Mouse (Mus musculus) forebrain, embryonic 15.5 days (tissue): ENCODE results near the gene Ptprd. TPM values are rescaled to one million over a fixed set of nuclear protein-coding genes. Genes with fewer than 3 reads are reported as not detected.

Experiments used
- ATAC-seq: fragments of 200-750 bp; cut with Nextera tagmentation; replicated peaks from 2 replicates; pipeline ENCODE4 v1.8.0; 2017; ENCODE audit warnings: mild to moderate bottlenecking, moderate TSS enrichment, moderate library complexity
- H3K27ac ChIP-seq: fragments of 300-500 bp; sonication (generic); replicated peaks from 2 replicates; pipeline ENCODE4 v1.5.1; 2015; ENCODE audit warnings: mild to moderate bottlenecking, inconsistent platforms
- H3K27me3 ChIP-seq: fragments of 300-500 bp; sonication (generic); 2 replicates; pipeline ENCODE4 v1.6.1; 2015; ENCODE audit warnings: inconsistent platforms
- H3K36me3 ChIP-seq: fragments of 300-500 bp; sonication (generic); 2 replicates; pipeline ENCODE4 v1.6.1; 2015; ENCODE audit warnings: mild to moderate bottlenecking, inconsistent platforms
- H3K4me1 ChIP-seq: fragments of 300-500 bp; sonication (generic); 2 replicates; pipeline ENCODE4 v1.6.1; 2015; ENCODE audit warnings: inconsistent platforms
- H3K4me2 ChIP-seq: fragments of 300-500 bp; sonication (generic); replicated peaks from 2 replicates; pipeline ENCODE4 v1.6.1; 2015; ENCODE audit warnings: mild to moderate bottlenecking, inconsistent platforms
- H3K4me3 ChIP-seq: fragments of 300-500 bp; sonication (generic); 2 replicates; pipeline ENCODE4 v1.5.1; 2015; ENCODE audit warnings: mild to moderate bottlenecking, inconsistent platforms
- H3K9ac ChIP-seq: fragments of 300-500 bp; sonication (generic); replicated peaks from 2 replicates; pipeline ENCODE4 v1.6.1; 2015; ENCODE audit warnings: mild to moderate bottlenecking, inconsistent platforms
- H3K9me3 ChIP-seq: fragments of 300-500 bp; sonication (generic); 2 replicates; pipeline ENCODE4 v1.6.1; 2016; ENCODE audit warnings: inconsistent platforms
- WGBS: fragments of 180-500 bp; shearing (Covaris S2); methylation state at CpG from one replicate; pipeline ENCODE4 v1.1.7; 2015; ENCODE audit warnings: mixed read lengths; 5-methylcytosine and 5-hydroxymethylcytosine counted together
- polyA plus RNA-seq: library from polyadenylated mRNA; unstranded; fragments of >200 nt; fragmentation: Nextera tagmentation; extraction: Ambion mirVana; gene quantifications from 2 replicates; pipeline ENCODE4 v1.2.1, GENCODE M21; 2015

Gene Ptprd
- polyA plus RNA-seq, 1 experiment from 2014 or later, result 124 TPM

- Histone ChIP-seq H3K4me3 (no peak overlapping the region), H3K9me3 (no peaks in the 10 kb centered on the region), H3K36me3 (no peaks in the 10 kb centered on the region), H3K9ac (no peak overlapping the region), H3K4me1 (no peaks in the 10 kb centered on the region), H3K4me2 (no peak overlapping the region), H3K27ac (no peak overlapping the region), H3K27me3 (no peaks in the 10 kb centered on the region)
- no peak for ATAC-seq
- WGBS, result 92% methylated on average over 1 of the region's 1 CpGs
These were observed 928.3 kb downstream of the Ptprd start for GRCm38 (mm10) chr4:77283423-77283822.

GRCm38 (mm10) chr4:77277913-77278312, 933.8 kb downstream of the Ptprd start:
- ATAC-seq, result no peak
- no peak overlapping the region for H3K4me2 ChIP-seq

GRCm38 (mm10) chr4:77259972-77260290, 951.8 kb downstream of the Ptprd start:
- Histone ChIP-seq H3K4me1 (0 out of 2 replicates have a peak, but pooled peaks cover 7% of the 10 kb centered on the region), H3K4me3 (no peak overlapping the region), H3K36me3 (no peaks in the 10 kb centered on the region), H3K27me3 (no peaks in the 10 kb centered on the region), H3K4me2 (no peak overlapping the region), H3K9ac (no peak overlapping the region), H3K9me3 (no peaks in the 10 kb centered on the region), H3K27ac (no peak overlapping the region)
- ATAC-seq, result no peak
- WGBS, result 45% methylated on average over 1 of the region's 1 CpGs

More at GRCm38 (mm10) chr4:77277913-77278312, 933.8 kb downstream of the Ptprd start:
- H3K27ac ChIP-seq, result no peak overlapping the region
- 32% methylated on average over 4 of the region's 4 CpGs for WGBS
- no peak overlapping the region for H3K9ac ChIP-seq
- no peak overlapping the region for H3K4me3 ChIP-seq
- H3K27me3 ChIP-seq, result no peaks in the 10 kb centered on the region
- no peaks in the 10 kb centered on the region for H3K36me3 ChIP-seq
- no peaks in the 10 kb centered on the region for H3K4me1 ChIP-seq
- H3K9me3 ChIP-seq, result no peaks in the 10 kb centered on the region

- H3K27ac ChIP-seq, result no peak overlapping the region
- 26% methylated on average over 8 of the region's 8 CpGs for WGBS
These were observed 952.4 kb downstream of the Ptprd start for GRCm38 (mm10) chr4:77259250-77259971.

GRCm38 (mm10) chr4:77251188-77251587, 960.6 kb downstream of the Ptprd start:
- no peak for ATAC-seq
- Histone ChIP-seq H3K27ac (no peak overlapping the region), H3K9ac (no peak overlapping the region), H3K4me1 (no peaks in the 10 kb centered on the region), H3K36me3 (no peaks in the 10 kb centered on the region), H3K4me2 (no peak overlapping the region), H3K27me3 (no peaks in the 10 kb centered on the region), H3K4me3 (no peak overlapping the region), H3K9me3 (no peaks in the 10 kb centered on the region)
- WGBS, result 65% methylated on average over 4 of the region's 4 CpGs

More at GRCm38 (mm10) chr4:77259250-77259971, 952.4 kb downstream of the Ptprd start:
- Histone ChIP-seq H3K36me3 (no peaks in the 10 kb centered on the region), H3K4me3 (no peak overlapping the region), H3K27me3 (no peaks in the 10 kb centered on the region), H3K9me3 (no peaks in the 10 kb centered on the region), H3K4me1 (0 out of 2 replicates have a peak, but pooled peaks cover 7% of the 10 kb centered on the region), H3K9ac (no peak overlapping the region), H3K4me2 (no peak overlapping the region)
- peak; percentile 94 for ATAC-seq

- Histone ChIP-seq H3K9ac (no peak overlapping the region), H3K4me3 (no peak overlapping the region), H3K27ac (no peak overlapping the region), H3K27me3 (no peaks in the 10 kb centered on the region), H3K9me3 (no peaks in the 10 kb centered on the region), H3K36me3 (no peaks in the 10 kb centered on the region), H3K4me1 (no peaks in the 10 kb centered on the region), H3K4me2 (no peak overlapping the region)
- no peak for ATAC-seq
- 24% methylated on average over 1 of the region's 1 CpGs for whole genome bisulfite sequencing
These were observed 962.0 kb downstream of the Ptprd start for GRCm38 (mm10) chr4:77249801-77250200.

- 91% methylated on average over 1 of the region's 1 CpGs for WGBS
- Histone ChIP-seq H3K4me3 (no peak overlapping the region), H3K4me2 (no peak overlapping the region), H3K27me3 (no peaks in the 10 kb centered on the region), H3K27ac (no peak overlapping the region), H3K36me3 (no peaks in the 10 kb centered on the region), H3K4me1 (no peaks in the 10 kb centered on the region), H3K9ac (no peak overlapping the region), H3K9me3 (no peaks in the 10 kb centered on the region)
- ATAC-seq, result no peak
These were observed 962.8 kb downstream of the Ptprd start for GRCm38 (mm10) chr4:77248918-77249317.

GRCm38 (mm10) chr4:77241852-77242455, 969.8 kb downstream of the Ptprd start:
- Histone ChIP-seq H3K36me3 (no peaks in the 10 kb centered on the region), H3K4me1 (no peaks in the 10 kb centered on the region), H3K27me3 (no peaks in the 10 kb centered on the region), H3K27ac (no peak overlapping the region), H3K4me2 (no peak overlapping the region), H3K9me3 (no peaks in the 10 kb centered on the region), H3K4me3 (no peak overlapping the region), H3K9ac (no peak overlapping the region)
- WGBS, result 71% methylated on average over 6 of the region's 6 CpGs
- no peak for ATAC-seq

- Histone ChIP-seq H3K4me1 (no peaks in the 10 kb centered on the region), H3K27me3 (no peaks in the 10 kb centered on the region), H3K4me2 (no peak overlapping the region), H3K27ac (no peak overlapping the region), H3K36me3 (no peaks in the 10 kb centered on the region), H3K9ac (no peak overlapping the region), H3K4me3 (no peak overlapping the region), H3K9me3 (no peaks in the 10 kb centered on the region)
- no peak for ATAC-seq
- WGBS, result 74% methylated on average over 1 of the region's 1 CpGs
These were observed 973.6 kb downstream of the Ptprd start for GRCm38 (mm10) chr4:77238144-77238543.

- Histone ChIP-seq H3K36me3 (no peaks in the 10 kb centered on the region), H3K4me1 (no peaks in the 10 kb centered on the region), H3K9me3 (no peaks in the 10 kb centered on the region), H3K4me2 (no peak overlapping the region), H3K27me3 (no peaks in the 10 kb centered on the region), H3K9ac (no peak overlapping the region), H3K4me3 (no peak overlapping the region), H3K27ac (no peak overlapping the region)
- no peak for ATAC-seq
- 66% methylated on average over 2 of the region's 2 CpGs for WGBS
These were observed 978.5 kb downstream of the Ptprd start for GRCm38 (mm10) chr4:77233243-77233642.

GRCm38 (mm10) chr4:77168866-77169265, 1042.9 kb downstream of the Ptprd start:
- Histone ChIP-seq H3K9ac (no peak overlapping the region), H3K9me3 (no peaks in the 10 kb centered on the region), H3K27ac (no peak overlapping the region), H3K4me2 (no peak overlapping the region), H3K36me3 (no peaks in the 10 kb centered on the region), H3K27me3 (no peaks in the 10 kb centered on the region), H3K4me3 (no peak overlapping the region), H3K4me1 (no peaks in the 10 kb centered on the region)
- WGBS, result 87% methylated on average over 8 of the region's 8 CpGs
- ATAC-seq, result no peak

GRCm38 (mm10) chr4:77157601-77158000, 1054.2 kb downstream of the Ptprd start:
- no peaks in the 10 kb centered on the region for H3K9me3 ChIP-seq
- no peaks in the 10 kb centered on the region for H3K36me3 ChIP-seq
- WGBS, result 88% methylated on average over 3 of the region's 3 CpGs
- 0 out of 2 replicates have a peak, but pooled peaks cover 2% of the 10 kb centered on the region for H3K4me1 ChIP-seq
- no peak overlapping the region for H3K9ac ChIP-seq
- H3K4me2 ChIP-seq, result no peak overlapping the region
- H3K27ac ChIP-seq, result no peak overlapping the region
- no peak for ATAC-seq
- H3K27me3 ChIP-seq, result no peaks in the 10 kb centered on the region
- H3K4me3 ChIP-seq, result no peak overlapping the region
